Mouse (Mus musculus) heart, embryonic 13.5 days (tissue): ENCODE measurements around the gene Gm4969. TPM values are rescaled to one million over a fixed set of nuclear protein-coding genes. Genes with fewer than 3 reads are reported as not detected.
"Not testable (repeated sequence)": the region's sequence is repeated elsewhere in the genome, so short reads cannot be mapped to it uniquely, and the experiment has no call there.

Source experiments
- ATAC-seq: fragments of 200-750 bp; cut with Nextera tagmentation; 2 replicates; pipeline ENCODE4 v1.8.0; 2017; ENCODE audit warnings: moderate TSS enrichment; ENCODE audit not compliant: insufficient number of reproducible peaks, low FRiP score, low TSS enrichment; ENCODE audit errors: extremely low read depth
- H3K27ac ChIP-seq: fragments of 300-500 bp; sonication (generic); replicated peaks from 2 replicates; pipeline ENCODE4 v1.5.1; 2015; ENCODE audit warnings: moderate library complexity, mild to moderate bottlenecking, inconsistent platforms
- H3K27me3 ChIP-seq: fragments of 300-500 bp; sonication (generic); replicated peaks from 2 replicates; pipeline ENCODE4 v1.6.1; 2015; ENCODE audit warnings: mild to moderate bottlenecking, inconsistent platforms
- H3K36me3 ChIP-seq: fragments of 300-500 bp; sonication (generic); 2 replicates; pipeline ENCODE4 v1.6.1; 2015; ENCODE audit warnings: mild to moderate bottlenecking, inconsistent platforms
- H3K4me1 ChIP-seq: fragments of 300-500 bp; sonication (generic); 2 replicates; pipeline ENCODE4 v1.6.1; 2015; ENCODE audit warnings: inconsistent platforms
- H3K4me2 ChIP-seq: fragments of 300-500 bp; sonication (generic); 2 replicates; pipeline ENCODE4 v1.6.1; 2015; ENCODE audit warnings: inconsistent platforms, mild to moderate bottlenecking, moderate library complexity
- H3K4me3 ChIP-seq: fragments of 300-500 bp; sonication (generic); 2 replicates; pipeline ENCODE4 v1.5.1; 2015; ENCODE audit warnings: moderate library complexity, mild to moderate bottlenecking, inconsistent platforms
- H3K9ac ChIP-seq: fragments of 300-500 bp; sonication (generic); 2 replicates; pipeline ENCODE4 v1.6.1; 2015; ENCODE audit warnings: inconsistent platforms, mild to moderate bottlenecking, moderate library complexity
- H3K9me3 ChIP-seq: fragments of 300-500 bp; sonication (generic); 2 replicates; pipeline ENCODE4 v1.6.1; 2016; ENCODE audit warnings: inconsistent platforms
- WGBS: fragments of 180-500 bp; shearing (Covaris S2); methylation state at CpG from one replicate; pipeline ENCODE4 v1.1.7; 2015; ENCODE audit warnings: mixed read lengths; 5-methylcytosine and 5-hydroxymethylcytosine counted together
- polyA plus RNA-seq: library from polyadenylated mRNA; unstranded; fragments of >200 nt; fragmentation: Nextera tagmentation; extraction: Ambion mirVana; gene quantifications from 2 replicates; pipeline ENCODE4 v1.2.1, GENCODE M21; 2015

Gene Gm4969
- polyA plus RNA-seq, 1 experiment from 2014 or later: 2.1 TPM

GRCm38 (mm10) chr7:19155825-19156475 lies 37.8 kb upstream of the Gm4969 start:
- 59% methylated on average over 13 of the region's 13 CpGs for WGBS
- H3K36me3 ChIP-seq: peaks cover 41% of the 10 kb centered on the region
- H3K27ac ChIP-seq: no peak overlapping the region
- ATAC-seq: no peak
- peaks cover 29% of the 10 kb centered on the region for H3K4me1 ChIP-seq
- no peak overlapping the region for H3K4me2 ChIP-seq
- H3K9me3 ChIP-seq: no peaks in the 10 kb centered on the region
- peaks cover 23% of the 10 kb centered on the region for H3K27me3 ChIP-seq
- no peak overlapping the region for H3K4me3 ChIP-seq
- no peak overlapping the region for H3K9ac ChIP-seq

GRCm38 (mm10) chr7:19154796-19155195 lies 36.6 kb upstream of the Gm4969 start:
- 77% methylated on average over 8 of the region's 8 CpGs for WGBS
- no peak overlapping the region for H3K27ac ChIP-seq
- H3K36me3 ChIP-seq: peaks cover 41% of the 10 kb centered on the region
- H3K9ac ChIP-seq: no peak overlapping the region
- H3K4me2 ChIP-seq: no peak overlapping the region
- no peaks in the 10 kb centered on the region for H3K9me3 ChIP-seq
- H3K27me3 ChIP-seq: peaks cover 14% of the 10 kb centered on the region
- H3K4me1 ChIP-seq: peaks cover 30% of the 10 kb centered on the region
- H3K4me3 ChIP-seq: no peak overlapping the region
- ATAC-seq: no peak

- peaks cover 48% of the 10 kb centered on the region for H3K36me3 ChIP-seq
- ATAC-seq, H3K9me3 ChIP-seq, H3K4me2 ChIP-seq, H3K27me3 ChIP-seq, H3K27ac ChIP-seq: not testable (repeated sequence)
- 81% methylated on average over 10 of the region's 10 CpGs for WGBS
- peaks cover 27% of the 10 kb centered on the region for H3K4me1 ChIP-seq
- peak overlapping the region; percentile 82; the same call in 1 of the 2 replicates for H3K4me3 ChIP-seq
- H3K9ac ChIP-seq: peak overlapping the region; percentile 92; the same call in 1 of the 2 replicates
Observed at GRCm38 (mm10) chr7:19151121-19151520, 33.0 kb upstream of the Gm4969 start.

DNA sequence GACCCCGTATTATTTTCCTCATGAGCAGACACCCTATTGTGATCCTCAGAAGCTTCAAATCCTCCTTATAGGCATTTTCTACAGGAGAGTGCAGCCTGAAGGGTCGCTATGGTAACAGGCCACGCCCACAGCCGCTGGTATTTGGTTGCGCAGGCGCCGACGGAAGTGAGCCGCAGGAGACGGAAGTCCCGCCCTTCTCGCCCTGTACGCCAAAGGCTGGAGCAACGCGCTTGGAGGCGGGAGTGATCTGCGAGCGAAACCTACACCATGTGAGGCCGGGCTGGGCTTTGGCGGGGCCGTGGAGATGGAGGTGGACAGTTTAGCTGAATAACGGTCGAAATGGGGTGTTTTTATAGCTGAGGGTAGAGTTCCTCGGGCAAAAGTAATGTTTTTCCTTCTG lies 31.5 kb upstream of the Gm4969 start, which contains the start of gene Snrpd2:
Gene Snrpd2 (plus strand): TSS at position 97 of the 400 bp plus-strand sequence.
- Histone ChIP-seq H3K4me3 (peak within 1 kb of the TSS; percentile 82), H3K4me1 (peaks cover 27% of the 10 kb centered on the region), H3K27me3 (no peaks in the 10 kb centered on the region), H3K36me3 (peaks cover 44% of the 10 kb centered on the region), H3K9me3 (no peaks in the 10 kb centered on the region), H3K4me2 (peak within 1 kb of the TSS; percentile 85), H3K9ac (peak within 1 kb of the TSS; percentile 92), H3K27ac (peak within 1 kb of the TSS; percentile 79)
- under 1% methylated on average over 24 of the region's 24 CpGs for WGBS
- peak; percentile 82 for ATAC-seq

- peak; percentile 97 for ATAC-seq
- Histone ChIP-seq H3K9me3 (no peaks in the 10 kb centered on the region), H3K4me1 (peaks cover 27% of the 10 kb centered on the region), H3K36me3 (peaks cover 37% of the 10 kb centered on the region), H3K27ac (peak within 1 kb of the TSS; percentile 79), H3K27me3 (no peaks in the 10 kb centered on the region), H3K4me2 (peak within 1 kb of the TSS; percentile 85), H3K4me3 (peak within 1 kb of the TSS; percentile 82), H3K9ac (peak within 1 kb of the TSS; percentile 92)
- WGBS: under 1% methylated on average over 43 of the region's 43 CpGs
Observed at GRCm38 (mm10) chr7:19148875-19149541, 30.8 kb upstream of the Gm4969 start, which contains the start of gene Qpctl. TSS of gene Qpctl (minus strand) at chr7:19149291.

GRCm38 (mm10) chr7:19148180-19148874 lies 30.2 kb upstream of the Gm4969 start:
- peak overlapping the region; percentile 80 for H3K9ac ChIP-seq
- 11% methylated on average over 20 of the region's 20 CpGs for WGBS
- H3K36me3 ChIP-seq: peaks cover 31% of the 10 kb centered on the region
- H3K4me3 ChIP-seq: peak overlapping the region; percentile 82
- H3K4me2 ChIP-seq: peak overlapping the region; percentile 85
- H3K9me3 ChIP-seq: no peaks in the 10 kb centered on the region
- peaks cover 27% of the 10 kb centered on the region for H3K4me1 ChIP-seq
- no peak for ATAC-seq
- peak overlapping the region; percentile 69 for H3K27ac ChIP-seq
- H3K27me3 ChIP-seq: no peaks in the 10 kb centered on the region

GRCm38 (mm10) chr7:19147497-19148045 lies 29.4 kb upstream of the Gm4969 start:
- H3K4me2 ChIP-seq: peak overlapping the region; percentile 85

DNA sequence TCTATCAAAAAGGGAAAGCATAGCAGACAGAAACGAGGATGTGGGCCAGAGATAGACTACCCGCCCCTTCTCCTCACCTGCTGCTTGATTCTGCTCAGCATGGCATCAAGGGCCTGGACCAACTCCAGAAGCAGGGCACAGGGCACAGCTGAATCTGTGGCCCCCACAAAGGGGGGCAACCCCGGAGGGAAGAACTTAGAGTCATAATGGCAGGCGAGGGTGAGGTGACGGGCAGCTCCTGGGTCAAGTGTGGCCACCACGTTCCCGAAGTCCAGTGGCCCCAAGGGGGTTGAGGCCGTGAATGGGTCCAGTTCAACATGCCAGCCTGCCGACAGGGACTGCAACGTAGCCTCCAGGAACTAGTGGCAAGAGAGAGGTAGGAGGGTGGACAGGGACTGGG lies 28.6 kb upstream of the Gm4969 start:
- peaks cover 27% of the 10 kb centered on the region for H3K4me1 ChIP-seq
- no peak for ATAC-seq
- no peak overlapping the region for H3K9ac ChIP-seq
- 87% methylated on average over 10 of the region's 10 CpGs for WGBS
- no peaks in the 10 kb centered on the region for H3K27me3 ChIP-seq
- H3K4me2 ChIP-seq: no peak overlapping the region
- no peak overlapping the region for H3K27ac ChIP-seq
- no peaks in the 10 kb centered on the region for H3K9me3 ChIP-seq
- peaks cover 16% of the 10 kb centered on the region for H3K36me3 ChIP-seq
- H3K4me3 ChIP-seq: no peak overlapping the region

More at GRCm38 (mm10) chr7:19147497-19148045, 29.4 kb upstream of the Gm4969 start:
- WGBS: 46% methylated on average over 6 of the region's 6 CpGs
- no peak overlapping the region for H3K4me3 ChIP-seq
- no peak overlapping the region for H3K9ac ChIP-seq
- peaks cover 23% of the 10 kb centered on the region for H3K36me3 ChIP-seq
- ATAC-seq: no peak
- no peaks in the 10 kb centered on the region for H3K27me3 ChIP-seq
- peaks cover 27% of the 10 kb centered on the region for H3K4me1 ChIP-seq
- H3K9me3 ChIP-seq: no peaks in the 10 kb centered on the region
- H3K27ac ChIP-seq: no peak overlapping the region

- Histone ChIP-seq H3K4me2 (no peak overlapping the region), H3K9me3 (no peaks in the 10 kb centered on the region), H3K4me3 (no peak overlapping the region), H3K27ac (no peak overlapping the region), H3K9ac (no peak overlapping the region), H3K36me3 (peaks cover 77% of the 10 kb centered on the region), H3K4me1 (peaks cover 3% of the 10 kb centered on the region; the same call in 1 of the 2 replicates), H3K27me3 (no peaks in the 10 kb centered on the region)
- 45% methylated on average over 5 of the region's 5 CpGs for whole genome bisulfite sequencing
- no peak for ATAC-seq
Observed at GRCm38 (mm10) chr7:19137380-19137779, 19.2 kb upstream of the Gm4969 start.

- H3K27me3 ChIP-seq: no peaks in the 10 kb centered on the region
- no peak overlapping the region for H3K9ac ChIP-seq
- H3K27ac ChIP-seq: no peak overlapping the region
- H3K4me3 ChIP-seq: no peak overlapping the region
- peaks cover 7% of the 10 kb centered on the region for H3K4me1 ChIP-seq
- H3K36me3 ChIP-seq: peaks cover 77% of the 10 kb centered on the region
- H3K9me3 ChIP-seq: no peaks in the 10 kb centered on the region
- H3K4me2 ChIP-seq: no peak overlapping the region
- WGBS: 87% methylated on average over 38 of the region's 38 CpGs
- no peak for ATAC-seq
Observed at GRCm38 (mm10) chr7:19136673-19137334, 18.6 kb upstream of the Gm4969 start.
